Mouse (Mus musculus) intestine, postnatal 0 days (tissue): ENCODE measurements around the gene Spg7. TPM values are rescaled to one million over a fixed set of nuclear protein-coding genes. Genes with fewer than 3 reads are reported as not detected.

Source experiments
- ATAC-seq: fragments of 200-750 bp; cut with Nextera tagmentation; 2 replicates; pipeline ENCODE4 v1.8.0; 2017; ENCODE audit warnings: mild to moderate bottlenecking, moderate TSS enrichment, moderate library complexity
- H3K27ac ChIP-seq: fragments of 300-500 bp; sonication (generic); 2 replicates; pipeline ENCODE4 v1.5.1; 2014; ENCODE audit warnings: mild to moderate bottlenecking, low read depth, low read length, moderate library complexity
- H3K27me3 ChIP-seq: fragments of 300-500 bp; sonication (generic); replicated peaks from 2 replicates; pipeline ENCODE4 v1.6.1; 2014; ENCODE audit warnings: low read length, mixed read lengths; ENCODE audit not compliant: control insufficient read depth, insufficient read depth
- H3K36me3 ChIP-seq: fragments of 300-500 bp; sonication (generic); 2 replicates; pipeline ENCODE4 v1.6.1; 2014; ENCODE audit warnings: mild to moderate bottlenecking, moderate library complexity; ENCODE audit not compliant: control insufficient read depth, insufficient read depth
- H3K4me1 ChIP-seq: fragments of 300-500 bp; sonication (generic); replicated peaks from 2 replicates; pipeline ENCODE4 v1.6.1; 2014; ENCODE audit warnings: antibody characterized with exemption, low read length, mixed read lengths; ENCODE audit not compliant: control insufficient read depth, insufficient read depth
- H3K4me2 ChIP-seq: fragments of 300-500 bp; sonication (generic); replicated peaks from 2 replicates; pipeline ENCODE4 v1.6.1; 2014; ENCODE audit warnings: low read depth, mild to moderate bottlenecking, moderate library complexity
- H3K4me3 ChIP-seq: fragments of 300-500 bp; sonication (generic); 2 replicates; pipeline ENCODE4 v1.5.1; 2014; ENCODE audit warnings: low read depth, low read length
- H3K9ac ChIP-seq: fragments of 300-500 bp; sonication (generic); 2 replicates; pipeline ENCODE4 v1.6.1; 2014; ENCODE audit warnings: mild to moderate bottlenecking, low read depth, low read length
- H3K9me3 ChIP-seq: fragments of 300-500 bp; sonication (generic); 2 replicates; pipeline ENCODE4 v1.6.1; 2016; ENCODE audit warnings: mixed run types; ENCODE audit not compliant: control insufficient read depth
- CTCF ChIP-seq: sonication (generic); IDR thresholded peaks from 2 replicates; pipeline ENCODE4 v1.5.1; 2016; ENCODE audit warnings: low read depth, mild to moderate bottlenecking, control low read depth, antibody characterized with exemption, moderate library complexity
- WGBS: fragments of 180-500 bp; shearing (Covaris S2); extraction: QIAGEN DNeasy Blood & Tissue Kit; methylation state at CpG from one replicate; pipeline ENCODE4 v1.1.7; 2014; 5-methylcytosine and 5-hydroxymethylcytosine counted together
- polyA plus RNA-seq: library from polyadenylated mRNA; unstranded; fragments of >200 nt; fragmentation: Nextera tagmentation; extraction: Ambion mirVana; gene quantifications from 2 replicates; pipeline ENCODE4 v1.2.1, GENCODE M21; 2015

The Spg7 gene
- polyA plus RNA-seq, 1 experiment from 2014 or later = 44.7 TPM

DNA sequence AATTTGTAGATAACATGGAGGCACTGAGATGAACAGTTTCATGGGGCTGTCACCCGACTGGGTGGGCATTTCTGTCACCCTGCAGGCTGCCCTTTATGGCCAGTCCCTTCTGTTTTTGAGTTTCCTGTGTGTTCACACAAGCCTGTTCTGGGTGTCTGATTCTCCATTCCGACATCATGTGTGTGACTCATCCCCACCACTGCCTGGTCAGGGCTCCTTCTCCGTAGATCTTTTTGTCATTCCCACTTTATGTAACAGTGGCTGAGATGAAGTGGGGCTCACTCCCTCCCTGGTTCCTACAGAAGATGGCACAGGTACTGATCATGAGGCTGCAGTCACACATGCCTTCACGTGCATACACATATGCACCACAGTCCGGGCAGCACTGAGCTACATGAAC lies 59.9 kb downstream of the Spg7 start:
- no peak overlapping the region for H3K27ac ChIP-seq
- no peak overlapping the region for H3K9ac ChIP-seq
- H3K4me2 ChIP-seq = no peak overlapping the region
- H3K9me3 ChIP-seq = no peaks in the 10 kb centered on the region
- 77% methylated on average over 5 of the region's 5 CpGs for WGBS
- H3K36me3 ChIP-seq = no peaks in the 10 kb centered on the region
- no peak for ATAC-seq
- H3K27me3 ChIP-seq = peaks cover 36% of the 10 kb centered on the region; the same call in 1 of the 2 replicates
- TF ChIP-seq CTCF = no peak
- no peaks in the 10 kb centered on the region for H3K4me1 ChIP-seq
- no peak overlapping the region for H3K4me3 ChIP-seq

GRCm38 (mm10) chr8:123126193-123126816 lies 63.6 kb downstream of the Spg7 start:
- peak overlapping the region; percentile 23 for H3K4me3 ChIP-seq
- H3K9me3 ChIP-seq = no peaks in the 10 kb centered on the region
- peak; percentile 72 for ATAC-seq
- 0 out of 2 replicates have a peak, but pooled peaks cover 18% of the 10 kb centered on the region for H3K27me3 ChIP-seq
- WGBS = 6% methylated on average over 19 of the region's 19 CpGs
- H3K4me1 ChIP-seq = no peaks in the 10 kb centered on the region
- H3K27ac ChIP-seq = no peak overlapping the region
- peak overlapping the region; percentile 57 for H3K4me2 ChIP-seq
- H3K36me3 ChIP-seq = no peaks in the 10 kb centered on the region
- TF ChIP-seq CTCF = no peak
- H3K9ac ChIP-seq = no peak overlapping the region

- Histone ChIP-seq H3K27me3 (0 out of 2 replicates have a peak, but pooled peaks cover 5% of the 10 kb centered on the region), H3K9ac (no peak overlapping the region), H3K36me3 (no peaks in the 10 kb centered on the region), H3K4me2 (no peak overlapping the region), H3K27ac (no peak overlapping the region), H3K9me3 (no peaks in the 10 kb centered on the region), H3K4me1 (no peaks in the 10 kb centered on the region), H3K4me3 (no peak overlapping the region)
- 55% methylated on average over 9 of the region's 9 CpGs for WGBS
- TF ChIP-seq CTCF = no peak
- no peak for ATAC-seq
Measured at GRCm38 (mm10) chr8:123131041-123131440, 68.3 kb downstream of the Spg7 start.

DNA sequence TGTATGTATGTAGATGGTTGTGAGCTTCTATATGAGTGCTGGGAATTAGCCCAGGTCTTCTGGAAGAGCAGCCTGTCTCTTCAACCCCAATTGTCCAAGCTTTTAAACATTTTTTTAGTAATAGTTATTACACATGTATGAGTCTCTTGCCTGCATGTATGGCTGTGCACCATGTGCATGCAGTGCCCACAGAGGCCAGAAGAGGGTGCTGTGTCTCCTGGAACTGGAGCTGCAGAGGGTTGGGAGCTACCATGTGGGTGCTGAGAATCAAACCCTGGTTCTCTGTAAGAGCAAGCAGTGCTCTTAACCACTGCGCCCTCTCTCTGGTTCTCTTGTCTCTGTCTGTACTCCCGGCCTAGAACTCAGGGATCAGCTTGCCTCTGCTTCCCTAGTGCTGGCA lies 70.2 kb downstream of the Spg7 start:
- 98% methylated on average over 2 of the region's 2 CpGs for WGBS
- no peaks in the 10 kb centered on the region for H3K4me1 ChIP-seq
- no peaks in the 10 kb centered on the region for H3K9me3 ChIP-seq
- no peak overlapping the region for H3K4me2 ChIP-seq
- H3K27ac ChIP-seq = no peak overlapping the region
- H3K9ac ChIP-seq = no peak overlapping the region
- no peak for ATAC-seq
- peak; percentile 37; the same call in 1 of the 2 replicates for TF ChIP-seq CTCF
- H3K36me3 ChIP-seq = no peaks in the 10 kb centered on the region
- H3K27me3 ChIP-seq = no peaks in the 10 kb centered on the region
- H3K4me3 ChIP-seq = no peak overlapping the region

- H3K27ac ChIP-seq = no peak overlapping the region
- H3K9me3 ChIP-seq = no peaks in the 10 kb centered on the region
- H3K4me1 ChIP-seq = no peaks in the 10 kb centered on the region
- no peak for TF ChIP-seq CTCF
- H3K4me2 ChIP-seq = no peak overlapping the region
- no peak for ATAC-seq
- no peak overlapping the region for H3K9ac ChIP-seq
- H3K4me3 ChIP-seq = no peak overlapping the region
- 87% methylated on average over 11 of the region's 11 CpGs for WGBS
- H3K27me3 ChIP-seq = no peaks in the 10 kb centered on the region
- H3K36me3 ChIP-seq = no peaks in the 10 kb centered on the region
Measured at GRCm38 (mm10) chr8:123134149-123134713, 71.5 kb downstream of the Spg7 start.

DNA sequence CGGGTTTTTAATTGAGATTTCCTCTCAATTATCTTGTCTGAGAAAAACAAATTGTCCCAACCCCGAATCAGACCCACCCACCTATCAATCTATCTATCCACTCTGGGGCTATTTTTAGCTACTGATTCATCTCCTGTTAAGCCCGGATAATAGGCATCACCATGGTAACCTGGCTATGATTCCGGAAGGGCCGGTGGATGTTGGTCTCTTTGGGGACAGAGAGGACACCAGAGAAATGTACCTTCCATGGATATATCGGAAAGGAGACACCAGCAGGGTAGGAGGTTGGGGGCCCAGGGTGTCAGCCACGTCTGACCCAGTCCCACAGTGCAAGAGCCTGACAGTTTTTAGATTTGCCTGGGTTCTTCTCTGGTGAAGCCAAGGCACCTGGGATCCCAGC lies 72.7 kb downstream of the Spg7 start:
- Histone ChIP-seq H3K27me3 (no peaks in the 10 kb centered on the region), H3K9ac (no peak overlapping the region), H3K9me3 (no peaks in the 10 kb centered on the region), H3K27ac (no peak overlapping the region), H3K4me3 (no peak overlapping the region), H3K4me2 (no peak overlapping the region), H3K36me3 (no peaks in the 10 kb centered on the region), H3K4me1 (no peaks in the 10 kb centered on the region)
- WGBS = 29% methylated on average over 7 of the region's 7 CpGs
- ATAC-seq = no peak
- no peak for TF ChIP-seq CTCF
